Mouse (Mus musculus) hindbrain, embryonic 14.5 days (tissue): ENCODE data around the gene Cdh18. TPM values are rescaled to one million over a fixed set of nuclear protein-coding genes. Genes with fewer than 3 reads are reported as not detected.

Source experiments
- ATAC-seq: fragments of 200-750 bp; cut with Nextera tagmentation; 2 replicates; pipeline ENCODE4 v1.8.0; 2017; ENCODE audit warnings: moderate number of reproducible peaks, mild to moderate bottlenecking, moderate TSS enrichment, moderate library complexity; ENCODE audit not compliant: low FRiP score
- DNase-seq: peaks from one replicate; pipeline ENCODE4 v3.0.0-alpha.2; 2015; ENCODE audit warnings: low spot score
- H3K27ac ChIP-seq: fragments of 300-500 bp; sonication (generic); 2 replicates; pipeline ENCODE4 v1.5.1; 2014; ENCODE audit warnings: mild to moderate bottlenecking, moderate library complexity
- H3K27me3 ChIP-seq: fragments of 300-500 bp; sonication (generic); 2 replicates; pipeline ENCODE4 v1.6.1; 2014; ENCODE audit warnings: mild to moderate bottlenecking, low read length, mixed read lengths; ENCODE audit not compliant: control insufficient read depth, insufficient read depth
- H3K36me3 ChIP-seq: fragments of 300-500 bp; sonication (generic); replicated peaks from 2 replicates; pipeline ENCODE4 v1.6.1; 2014; ENCODE audit not compliant: control insufficient read depth, insufficient read depth
- H3K4me1 ChIP-seq: fragments of 300-500 bp; sonication (generic); replicated peaks from 2 replicates; pipeline ENCODE4 v1.6.1; 2014; ENCODE audit warnings: antibody characterized with exemption, low read length, mixed read lengths; ENCODE audit not compliant: control insufficient read depth, insufficient read depth
- H3K4me2 ChIP-seq: fragments of 300-500 bp; sonication (generic); replicated peaks from 2 replicates; pipeline ENCODE4 v1.6.1; 2014; ENCODE audit warnings: mild to moderate bottlenecking, moderate library complexity
- H3K4me3 ChIP-seq: fragments of 300-500 bp; sonication (generic); replicated peaks from 2 replicates; pipeline ENCODE4 v1.5.1; 2014; ENCODE audit warnings: mild to moderate bottlenecking, low read length
- H3K9ac ChIP-seq: fragments of 300-500 bp; sonication (generic); 2 replicates; pipeline ENCODE4 v1.6.1; 2014
- H3K9me3 ChIP-seq: fragments of 300-500 bp; sonication (generic); 2 replicates; pipeline ENCODE4 v1.6.1; 2016; ENCODE audit warnings: low read length; ENCODE audit not compliant: control insufficient read depth
- WGBS: fragments of 180-500 bp; shearing (Covaris S2); extraction: QIAGEN DNeasy Blood & Tissue Kit; methylation state at CpG from one replicate; pipeline ENCODE4 v1.1.7; 2014; 5-methylcytosine and 5-hydroxymethylcytosine counted together
- polyA plus RNA-seq: library from polyadenylated mRNA; unstranded; fragments of >200 nt; fragmentation: Nextera tagmentation; extraction: Ambion mirVana; gene quantifications from 2 replicates; pipeline ENCODE4 v1.2.1, GENCODE M21; 2014

Gene Cdh18
- polyA plus RNA-seq, 1 experiment from 2014 or later, result 11.4 TPM

GRCm38 (mm10) chr15:23518079-23518478, 969.3 kb downstream of the Cdh18 start:
- Histone ChIP-seq H3K4me2 (no peak overlapping the region), H3K4me3 (no peak overlapping the region), H3K9me3 (no peaks in the 10 kb centered on the region), H3K9ac (no peak overlapping the region), H3K36me3 (no peaks in the 10 kb centered on the region), H3K27me3 (no peaks in the 10 kb centered on the region), H3K4me1 (no peaks in the 10 kb centered on the region), H3K27ac (no peak overlapping the region)
- DNase-seq, result no peak
- WGBS, result 71% methylated on average over 2 of the region's 2 CpGs
- no peak for ATAC-seq
